Mouse (Mus musculus) layer of hippocampus, adult 9-10 months (tissue): ENCODE measurements around the gene Fibcd1.

Experiments
- DNase-seq: peaks from one replicate; pipeline ENCODE4 v3.0.0; 2022; ENCODE audit warnings: low spot score

Fibcd1 gene

GRCm38 (mm10) chr2:31810444-31810843 lies 35.4 kb downstream of the Fibcd1 start, which contains the start of gene Qrfp:
Qrfp (minus strand) TSS chr2:31810580.
- DNase-seq, result no peak

- no peak for DNase-seq
Observed at GRCm38 (mm10) chr2:31809358-31809740, 36.5 kb downstream of the Fibcd1 start.

GRCm38 (mm10) chr2:31808410-31809357 lies 37.1 kb downstream of the Fibcd1 start:
- no peak for DNase-seq

DNA sequence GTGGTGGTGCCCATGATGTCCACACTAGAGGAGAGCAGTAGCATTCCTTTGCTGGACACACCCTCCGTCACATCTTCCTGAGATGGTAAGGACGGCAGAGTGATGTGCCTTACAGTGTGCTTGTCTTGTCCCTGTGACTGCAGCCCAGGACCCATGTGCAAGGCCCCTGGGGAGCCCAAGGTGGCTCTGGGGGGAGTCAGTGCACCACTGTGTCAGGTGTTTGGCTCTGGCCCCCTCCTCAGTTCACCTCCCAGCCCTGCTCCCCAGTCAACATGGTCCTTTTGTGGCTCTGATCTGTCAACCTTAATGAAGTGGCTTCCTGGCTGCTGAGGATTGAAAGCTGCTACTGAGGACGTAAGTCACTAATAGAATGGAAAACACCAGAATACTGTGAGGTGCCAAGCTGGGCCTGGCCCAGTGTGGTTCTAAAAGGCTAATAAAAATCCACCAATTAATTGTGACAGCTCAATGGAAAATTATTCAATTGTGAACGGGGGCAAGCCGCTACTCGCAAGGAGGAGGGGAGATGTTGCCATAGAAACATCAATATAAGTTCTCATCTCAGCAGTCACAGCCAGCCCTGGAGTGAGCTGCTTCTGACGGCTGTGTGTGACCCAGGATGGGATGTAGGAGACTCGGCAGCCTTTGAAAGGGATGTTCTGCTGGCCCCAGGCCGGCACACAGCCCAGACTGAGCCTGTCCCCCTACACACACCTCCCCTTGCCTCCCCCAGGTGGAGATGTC lies 39.0 kb downstream of the Fibcd1 start:
- DNase-seq, result no peak

DNA sequence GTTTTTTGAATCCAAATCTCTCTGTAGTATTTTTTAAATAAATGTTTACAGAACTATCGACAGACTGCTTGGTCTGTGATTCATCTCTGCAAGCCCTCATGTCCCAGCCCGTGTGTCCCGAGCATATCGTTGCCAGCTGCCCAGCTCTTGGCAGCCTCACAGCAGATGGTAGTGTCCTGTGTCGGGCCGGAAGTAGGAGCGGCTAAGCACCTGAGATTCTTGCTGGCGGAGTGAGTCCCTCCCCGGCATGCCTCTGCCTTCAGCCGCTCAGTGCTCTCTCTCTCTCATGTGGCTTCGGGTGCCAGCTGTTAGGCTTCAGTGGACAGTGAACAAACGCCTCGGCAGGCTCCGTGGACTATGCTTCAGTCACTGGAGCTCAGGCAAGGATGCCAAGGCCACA lies 42.3 kb downstream of the Fibcd1 start:
- DNase-seq, result no peak

- no peak for DNase-seq
Observed at GRCm38 (mm10) chr2:31802811-31803210, 43.0 kb downstream of the Fibcd1 start.

- DNase-seq, result no peak
Observed at GRCm38 (mm10) chr2:31801416-31801815, 44.4 kb downstream of the Fibcd1 start.

DNA sequence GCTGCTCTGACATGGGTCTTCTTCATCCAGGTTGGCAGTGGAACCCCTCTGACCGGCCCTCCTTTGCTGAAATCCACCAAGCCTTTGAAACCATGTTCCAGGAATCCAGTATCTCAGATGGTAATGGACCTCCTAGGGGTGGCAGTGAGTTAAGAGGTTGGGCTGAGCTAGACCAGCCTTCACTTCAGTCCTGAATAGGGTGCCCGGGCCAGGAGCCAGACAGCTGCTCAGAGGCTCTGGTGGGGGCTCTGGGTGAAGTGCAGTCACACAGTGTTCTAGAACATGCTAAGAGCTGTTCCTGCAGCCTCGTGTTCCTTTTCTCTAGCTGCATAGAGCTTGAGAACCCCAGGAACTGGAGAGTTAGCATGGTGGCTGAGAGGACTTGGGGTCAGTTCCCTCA lies 48.9 kb downstream of the Fibcd1 start:
- no peak for DNase-seq

- no peak for DNase-seq
Observed at GRCm38 (mm10) chr2:31792611-31793010, 53.2 kb downstream of the Fibcd1 start.

GRCm38 (mm10) chr2:31791260-31791659 lies 54.5 kb downstream of the Fibcd1 start:
- DNase-seq, result no peak

DNA sequence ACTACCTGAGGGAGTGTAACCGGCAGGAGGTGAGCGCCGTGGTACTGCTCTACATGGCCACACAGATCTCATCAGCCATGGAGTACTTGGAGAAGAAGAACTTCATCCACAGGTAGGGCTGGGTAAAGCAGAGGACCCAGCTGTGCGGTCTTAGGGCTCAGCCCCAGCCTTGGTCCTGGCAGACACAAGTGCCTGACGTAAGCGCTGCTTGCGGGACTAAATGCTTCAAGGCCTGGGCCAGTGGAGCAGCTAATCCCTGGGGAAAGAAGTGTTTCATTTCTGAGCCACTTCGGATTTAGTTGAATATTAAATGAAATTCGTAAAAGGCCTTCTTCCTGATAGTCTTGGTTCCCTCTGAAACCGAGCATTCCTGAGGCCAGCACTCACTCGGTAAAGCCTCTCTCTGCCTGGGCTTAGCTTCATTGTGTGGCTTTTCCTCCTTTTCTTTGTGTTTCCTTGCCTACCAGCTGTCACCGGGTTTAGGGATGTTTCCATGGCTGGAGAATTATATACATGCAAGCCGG lies 55.0 kb downstream of the Fibcd1 start:
- DNase-seq, result no peak

GRCm38 (mm10) chr2:31789215-31789614 lies 56.6 kb downstream of the Fibcd1 start:
- no peak for DNase-seq

DNA sequence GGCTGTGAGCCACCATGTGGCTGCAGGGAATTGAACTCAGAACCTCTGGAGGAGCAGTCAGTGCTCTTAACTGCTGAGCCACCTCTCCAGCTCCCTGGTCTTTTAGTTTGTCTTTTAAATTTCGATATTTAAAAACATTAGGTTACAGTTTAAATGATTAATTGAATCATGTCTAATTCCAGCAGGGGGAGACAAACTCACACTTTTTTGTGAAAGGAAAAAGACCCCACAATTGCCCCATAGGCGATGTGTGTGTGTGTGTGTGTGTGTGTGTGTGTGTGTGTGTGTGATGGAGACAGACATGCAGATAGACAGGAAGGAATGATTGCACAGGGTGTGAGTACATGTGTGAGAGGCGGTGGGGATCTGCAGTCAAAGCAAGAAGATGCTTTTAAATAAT lies 57.6 kb downstream of the Fibcd1 start:
- DNase-seq, result no peak

DNA sequence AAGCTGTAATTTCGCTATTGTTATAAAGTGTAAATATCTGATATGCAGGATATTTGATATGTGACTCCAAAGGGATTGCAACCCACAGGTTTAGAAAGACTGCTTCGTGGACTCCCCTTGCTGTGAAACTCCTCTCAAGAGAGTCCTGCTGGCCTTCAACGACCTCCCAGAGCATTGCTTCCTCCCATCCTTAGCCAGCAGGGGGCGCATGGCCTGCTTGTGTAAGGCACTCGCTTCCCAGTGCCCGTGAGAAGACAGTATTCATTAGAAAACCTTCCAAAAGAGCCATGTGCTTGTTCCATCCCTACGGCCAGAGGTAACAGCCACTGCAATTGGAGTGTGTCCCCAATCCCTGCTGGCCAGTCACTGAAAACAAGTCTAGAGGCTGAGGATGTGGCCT lies 58.8 kb downstream of the Fibcd1 start:
- DNase-seq, result peak; percentile 61

DNA sequence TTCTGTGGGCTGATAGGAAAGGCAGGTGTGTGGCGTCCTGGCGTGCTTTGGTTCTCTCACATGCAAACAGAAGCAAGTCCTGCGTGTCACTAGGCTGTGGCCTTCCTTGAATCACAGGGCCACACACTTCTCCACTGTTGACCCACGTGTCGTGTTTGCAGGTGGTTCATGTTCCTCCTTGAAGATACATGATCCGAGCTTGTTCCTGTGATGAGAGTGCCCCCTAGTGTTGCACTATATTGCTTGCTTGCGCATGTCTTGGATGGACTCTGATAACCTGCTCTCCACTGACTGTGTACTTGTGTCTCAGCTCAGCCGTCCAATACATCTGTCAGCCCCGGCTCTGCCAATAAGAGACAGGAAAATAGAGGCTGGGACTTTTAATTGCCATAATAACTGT lies 60.7 kb downstream of the Fibcd1 start:
- peak; percentile 91 for DNase-seq

GRCm38 (mm10) chr2:31782958-31783602 lies 62.7 kb downstream of the Fibcd1 start:
- no peak for DNase-seq

GRCm38 (mm10) chr2:31779258-31779657 lies 66.5 kb downstream of the Fibcd1 start:
- DNase-seq, result no peak

DNA sequence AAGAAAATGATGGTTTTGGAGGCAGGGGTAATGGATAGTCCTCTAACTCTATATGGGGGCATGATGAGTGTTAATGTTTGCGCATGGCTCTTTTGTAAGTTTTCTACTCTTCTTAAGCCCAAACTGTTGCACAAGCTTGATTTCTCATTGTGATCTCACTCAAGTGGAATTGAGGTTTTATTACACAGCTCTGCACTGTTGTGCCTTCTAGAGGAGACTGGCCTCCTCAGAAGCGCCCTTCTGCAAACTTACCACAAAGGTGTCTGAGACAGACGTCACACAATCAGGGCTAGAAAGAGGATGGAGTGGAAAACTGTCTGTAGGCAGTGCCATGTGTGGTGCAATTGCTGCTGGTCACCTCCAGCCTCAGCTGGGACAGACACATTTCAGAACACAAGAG lies 69.3 kb downstream of the Fibcd1 start:
- no peak for DNase-seq

DNA sequence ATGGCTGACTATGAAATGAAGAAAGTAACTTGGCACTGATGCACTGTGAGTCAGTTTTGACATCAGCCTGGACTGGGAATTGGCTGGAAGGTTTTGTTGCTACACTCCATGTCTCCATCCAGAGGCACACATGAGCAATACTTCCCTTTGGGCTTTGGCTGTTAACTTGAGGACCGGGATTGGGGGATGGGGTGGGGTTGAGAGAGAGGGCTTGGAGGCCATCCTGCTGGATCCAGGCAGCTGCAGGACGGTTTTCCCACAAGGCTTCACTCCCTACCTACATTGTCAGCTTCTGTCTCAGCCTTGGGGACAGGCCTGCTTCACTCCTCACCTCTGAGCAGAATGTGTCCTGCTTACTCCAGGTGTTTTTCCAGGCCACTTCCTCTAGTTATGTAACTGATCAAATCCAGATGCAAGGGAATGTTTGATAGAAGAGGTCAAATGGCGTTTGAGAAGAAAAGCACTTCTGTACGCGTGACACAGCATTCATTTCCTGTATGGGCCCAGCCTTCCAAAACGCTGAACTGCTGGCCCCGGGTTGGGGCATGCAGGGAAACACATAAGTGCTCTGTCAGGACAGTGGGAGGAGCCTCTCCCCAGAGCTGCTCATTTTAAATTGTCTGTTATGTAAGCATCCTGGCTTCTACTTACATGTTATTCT lies 74.9 kb downstream of the Fibcd1 start:
- DNase-seq, result no peak

- no peak for DNase-seq
Observed at GRCm38 (mm10) chr2:31769631-31770111, 76.1 kb downstream of the Fibcd1 start.

DNA sequence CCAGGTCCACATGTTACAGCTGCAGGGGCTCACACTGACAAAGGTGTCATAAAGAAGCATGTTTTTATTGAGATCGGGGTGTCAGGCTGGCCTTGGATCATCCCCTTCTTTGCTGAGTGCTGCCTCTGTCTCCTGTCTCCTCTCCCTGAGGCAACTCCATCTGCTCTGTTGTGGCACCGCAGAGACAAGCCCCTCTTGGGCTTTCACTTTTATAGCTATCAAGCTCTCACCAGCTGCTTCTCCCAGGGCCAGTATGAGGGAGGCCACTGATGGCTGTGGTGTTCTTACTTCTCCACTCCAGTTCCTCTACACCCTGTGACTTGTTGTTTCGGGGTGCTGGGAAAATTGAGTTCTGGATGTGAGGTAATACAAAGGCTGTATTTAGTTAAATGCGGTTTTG lies 76.7 kb downstream of the Fibcd1 start:
- DNase-seq, result no peak

- no peak for DNase-seq
Observed at GRCm38 (mm10) chr2:31767815-31768214, 78.0 kb downstream of the Fibcd1 start.
